Mouse (Mus musculus): ENCODE data around the gene Slc25a27. TPM values are rescaled to one million over a fixed set of nuclear protein-coding genes. Genes with fewer than 3 reads are reported as not detected.

Slc25a27 gene
- total RNA-seq (2022), result 1 to 10 TPM; 4.7 to 5.8 (median 5.1) TPM

DNA sequence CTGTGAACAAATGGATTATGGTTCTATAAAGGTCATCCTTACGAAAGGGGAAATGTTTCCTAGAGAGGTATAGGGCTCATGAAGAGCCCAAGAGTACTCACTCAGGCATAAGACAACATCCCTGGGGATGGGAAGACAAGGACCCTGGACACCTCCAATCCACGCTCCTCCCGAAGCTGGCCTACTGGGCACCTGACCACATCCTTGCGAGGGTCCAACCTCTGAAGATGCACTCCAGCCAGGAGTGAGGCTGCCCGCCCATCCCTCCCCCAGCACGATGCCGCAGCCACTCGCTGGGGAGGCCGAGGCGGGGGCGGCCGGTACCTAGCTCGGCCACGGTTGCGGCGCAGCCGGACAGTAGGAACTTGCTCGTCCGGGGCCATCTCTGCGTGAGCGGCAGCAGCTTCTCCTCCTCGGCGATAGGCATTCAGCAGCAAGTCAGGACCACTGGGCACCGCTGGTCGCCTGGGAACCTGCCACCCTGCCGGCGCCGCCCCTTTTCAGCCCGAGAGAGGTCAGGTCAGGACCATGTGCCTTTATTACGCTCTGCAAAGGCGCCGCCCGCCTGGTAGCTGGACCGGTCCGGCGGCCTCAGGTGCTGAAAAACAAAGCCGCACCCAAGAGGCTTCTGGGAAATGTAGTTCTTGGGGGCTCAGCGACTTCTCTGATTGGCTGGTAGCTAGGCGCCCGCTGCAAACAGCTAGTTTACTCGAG is at the start of gene Slc25a27:
Slc25a27 (minus strand) TSS at position 639 of the 714 bp plus-strand sequence.
- peak; percentile 81 to 88 for DNase-seq (ENCODE audit: low spot score in 2 of 2)

DNA sequence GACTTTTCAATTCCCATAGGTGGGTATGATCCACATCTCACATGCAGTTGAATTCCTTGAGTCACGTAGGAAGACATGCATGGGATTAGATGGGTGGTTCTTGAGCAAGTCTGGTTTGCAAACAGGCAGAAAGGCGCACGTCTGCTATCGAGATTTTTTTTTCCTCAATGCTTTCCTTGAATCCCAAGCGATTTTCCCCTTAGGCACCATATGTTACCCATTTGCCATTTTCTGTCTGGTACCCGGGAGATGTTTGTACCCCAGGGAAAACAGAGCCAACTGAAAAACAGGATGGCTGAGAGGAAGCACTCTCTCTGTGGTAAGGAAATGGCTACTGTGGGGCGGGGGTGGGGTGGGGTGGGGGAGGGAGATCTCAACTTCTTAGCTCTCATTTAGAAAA is 49.6 kb upstream of the Slc25a27 start:
- DNase-seq (ENCODE audit: low spot score in 2 of 2), result no peak

- DNase-seq (ENCODE audit: low spot score in 2 of 2), result no peak
These were observed 47.2 kb upstream of the Slc25a27 start for GRCm38 (mm10) chr17:43714191-43714590.

GRCm38 (mm10) chr17:43711557-43712352 is 44.7 kb upstream of the Slc25a27 start:
- no peak for DNase-seq (ENCODE audit: low spot score in 2 of 2)

DNA sequence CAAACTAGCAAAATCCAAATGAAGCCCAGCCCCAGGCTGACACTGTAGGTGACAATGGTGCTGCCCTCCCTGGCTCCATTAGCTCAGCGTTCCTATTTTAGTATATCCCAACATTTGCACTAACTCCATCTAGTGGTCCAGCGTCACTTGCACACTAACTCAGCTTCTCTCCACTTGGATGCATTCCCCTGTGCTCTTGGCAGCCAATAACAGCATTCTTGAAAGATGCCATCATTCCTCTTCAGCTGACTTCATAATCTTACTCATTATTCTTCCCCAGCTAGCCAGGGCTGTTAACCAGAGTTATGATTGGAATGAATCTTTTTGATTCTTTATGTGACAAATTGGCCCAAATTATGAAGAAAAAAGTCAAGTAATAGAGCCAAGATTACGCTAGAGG is 40.2 kb upstream of the Slc25a27 start:
- peak; percentile 27 to 41 for DNase-seq (ENCODE audit: low spot score in 2 of 2)

- DNase-seq (ENCODE audit: low spot score in 2 of 2), result no peak
These were observed 39.7 kb upstream of the Slc25a27 start for GRCm38 (mm10) chr17:43706749-43707148.

DNA sequence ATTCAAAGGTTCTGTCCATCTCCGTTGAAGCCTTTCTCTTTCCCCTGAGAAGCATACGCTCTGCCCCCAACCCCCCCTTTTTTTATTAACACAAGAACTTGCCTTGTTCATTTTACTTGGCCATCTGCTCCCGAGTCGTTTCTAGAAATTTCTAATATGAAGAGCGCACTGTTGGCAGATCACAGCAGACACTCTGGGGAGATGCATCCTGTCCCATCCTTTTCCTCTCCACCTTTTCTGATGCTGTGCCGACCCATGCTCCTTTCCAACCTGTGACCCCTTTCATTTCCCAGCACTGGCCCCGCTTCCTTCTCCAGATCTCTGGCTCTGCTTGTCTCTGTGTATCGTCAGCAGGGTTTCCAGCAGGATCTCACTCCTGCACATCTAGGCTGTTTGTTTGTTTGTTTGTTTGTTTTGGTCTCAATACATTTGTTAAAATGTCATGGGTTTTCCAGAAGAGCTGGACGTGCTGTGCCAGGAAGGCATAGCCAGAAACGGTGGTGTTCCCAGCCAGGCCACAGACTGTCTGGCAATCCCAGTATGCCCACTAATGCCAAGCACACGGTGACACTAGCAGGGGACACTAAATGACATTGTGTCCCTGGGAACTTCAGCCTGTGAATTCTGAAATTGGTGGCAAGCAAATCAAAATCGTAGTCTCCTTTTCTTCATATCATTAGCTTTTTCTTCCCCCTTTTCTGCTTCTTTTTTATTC is 37.4 kb upstream of the Slc25a27 start:
- no peak for DNase-seq (ENCODE audit: low spot score in 2 of 2)

DNA sequence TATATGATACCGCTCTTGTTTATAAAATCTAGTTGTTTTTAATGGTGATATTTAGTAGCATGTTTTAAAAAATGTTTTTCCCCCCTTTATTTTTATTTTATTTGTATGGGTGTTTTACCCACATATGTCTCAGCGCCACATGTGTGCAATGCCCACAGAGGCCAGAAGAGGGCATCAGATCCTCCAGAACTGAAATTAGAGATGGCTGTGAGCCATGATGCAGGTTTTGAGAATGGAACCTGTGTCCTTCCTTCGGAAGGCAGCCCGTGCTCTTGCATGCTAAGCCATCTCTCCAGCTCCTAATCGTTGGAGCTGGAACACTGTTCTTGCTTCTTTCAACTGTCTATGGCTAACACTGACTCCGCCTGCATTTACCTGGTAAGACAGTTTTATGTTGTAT is 34.0 kb upstream of the Slc25a27 start:
- DNase-seq (ENCODE audit: low spot score in 2 of 2), result peak; percentile 21 to 36

DNA sequence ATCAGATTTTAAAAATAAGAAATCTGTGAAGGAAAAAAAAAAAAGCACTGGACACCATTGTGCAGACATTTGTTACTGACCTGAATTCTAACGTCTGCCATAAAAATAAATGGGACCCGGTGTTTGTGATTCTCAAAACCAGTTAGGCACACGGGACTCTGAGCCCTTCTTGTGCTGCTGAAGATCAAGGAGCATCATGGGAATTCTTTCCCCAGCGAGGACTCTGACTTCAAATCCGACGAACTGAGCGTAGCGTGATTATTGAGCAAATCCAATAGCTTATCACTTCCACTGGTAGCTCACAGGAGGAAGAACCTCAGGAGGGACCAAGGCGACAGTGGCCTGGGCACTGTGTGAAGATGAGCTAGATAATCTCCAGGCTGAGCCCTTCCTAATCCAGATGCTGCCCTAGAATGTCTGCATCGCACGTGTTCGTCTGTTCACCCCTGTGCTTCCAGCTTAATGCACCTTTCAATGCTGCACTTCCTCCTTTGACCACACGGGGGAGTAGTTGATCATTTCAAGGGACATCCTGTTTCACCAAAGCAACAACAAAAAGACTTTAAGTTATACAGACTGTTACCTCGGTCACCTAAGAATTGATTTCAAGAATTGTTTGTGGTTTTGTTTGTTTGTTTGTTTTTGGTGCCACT is 32.1 kb upstream of the Slc25a27 start:
- DNase-seq (ENCODE audit: low spot score in 2 of 2), result peak; percentile 36 to 49

- no peak for DNase-seq (ENCODE audit: low spot score in 2 of 2)
These were observed 22.6 kb upstream of the Slc25a27 start for GRCm38 (mm10) chr17:43689591-43689990.

DNA sequence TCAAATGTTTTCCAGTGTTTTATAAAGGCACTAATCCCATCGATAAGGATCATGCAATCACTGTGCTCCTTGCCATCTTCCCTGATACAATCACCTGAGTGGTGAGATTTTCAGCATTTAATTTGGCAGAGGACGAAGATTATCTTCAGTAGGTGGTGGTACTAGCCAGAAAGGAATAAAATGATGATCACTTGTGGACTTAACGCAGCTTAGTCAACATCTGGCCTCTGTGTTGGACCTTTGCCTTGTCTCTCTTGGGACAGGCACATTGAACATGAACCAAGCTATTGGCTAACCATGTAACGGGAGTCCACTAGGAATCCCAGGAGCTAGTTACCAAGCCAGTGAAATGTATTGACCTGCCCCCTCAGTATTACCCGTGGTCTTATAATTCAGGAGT is 17.6 kb upstream of the Slc25a27 start:
- no peak for DNase-seq (ENCODE audit: low spot score in 2 of 2)

- DNase-seq (ENCODE audit: low spot score in 2 of 2), result no peak
These were observed 17.1 kb upstream of the Slc25a27 start for GRCm38 (mm10) chr17:43684086-43684485.

- no peak for DNase-seq (ENCODE audit: low spot score in 2 of 2)
These were observed 10.3 kb upstream of the Slc25a27 start for GRCm38 (mm10) chr17:43677317-43677716.

DNA sequence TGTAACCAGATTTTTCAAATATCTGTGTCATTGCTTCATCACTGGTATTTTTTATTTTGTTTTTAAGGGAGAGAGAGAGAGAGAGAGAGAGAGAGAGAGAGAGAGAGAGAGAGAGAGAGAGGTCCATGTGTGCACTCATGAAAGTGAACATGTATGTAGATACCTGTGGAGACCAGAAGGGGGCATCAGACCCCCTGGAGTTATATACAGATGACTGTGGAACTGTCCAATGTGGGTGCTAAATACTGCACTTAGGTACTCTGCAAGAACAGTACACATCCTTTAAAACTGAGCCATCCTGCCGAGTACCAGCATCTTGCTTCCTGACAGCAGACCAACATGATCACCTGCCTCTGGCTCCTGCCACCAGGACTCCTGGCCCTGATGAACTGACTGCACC is 9.2 kb upstream of the Slc25a27 start:
- DNase-seq (ENCODE audit: low spot score in 2 of 2), result no peak

- no peak for DNase-seq (ENCODE audit: low spot score in 2 of 2)
These were observed 8.2 kb upstream of the Slc25a27 start for GRCm38 (mm10) chr17:43675228-43675627.

DNA sequence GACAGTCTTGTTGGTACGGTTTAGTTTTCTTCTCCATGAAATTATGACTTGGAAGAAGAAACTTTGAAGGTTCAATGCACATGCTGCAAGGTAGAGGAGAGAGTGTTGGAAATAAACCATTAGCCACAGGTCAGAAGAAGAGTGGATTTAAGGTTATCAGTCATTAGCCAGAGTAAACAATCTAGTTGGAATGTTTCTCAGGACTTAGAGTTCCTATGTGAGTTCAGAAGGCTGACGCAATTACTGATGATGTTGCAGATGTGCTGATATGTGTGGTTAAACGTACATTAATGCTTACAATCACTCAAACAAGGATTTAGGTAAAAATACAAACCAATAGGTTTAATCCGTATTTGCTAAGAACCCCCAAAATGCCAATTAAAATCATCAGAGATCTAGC is 4.9 kb upstream of the Slc25a27 start:
- no peak for DNase-seq (ENCODE audit: low spot score in 2 of 2)

GRCm38 (mm10) chr17:43669145-43669695 is 2.2 kb upstream of the Slc25a27 start:
- DNase-seq (ENCODE audit: low spot score in 2 of 2), result no peak

- no peak for DNase-seq (ENCODE audit: low spot score in 2 of 2)
These were observed 353 bp upstream of the Slc25a27 start, which contains the start of gene Cyp39a1 for GRCm38 (mm10) chr17:43667290-43667843. Cyp39a1 (plus strand) TSS chr17:43667425.

DNA sequence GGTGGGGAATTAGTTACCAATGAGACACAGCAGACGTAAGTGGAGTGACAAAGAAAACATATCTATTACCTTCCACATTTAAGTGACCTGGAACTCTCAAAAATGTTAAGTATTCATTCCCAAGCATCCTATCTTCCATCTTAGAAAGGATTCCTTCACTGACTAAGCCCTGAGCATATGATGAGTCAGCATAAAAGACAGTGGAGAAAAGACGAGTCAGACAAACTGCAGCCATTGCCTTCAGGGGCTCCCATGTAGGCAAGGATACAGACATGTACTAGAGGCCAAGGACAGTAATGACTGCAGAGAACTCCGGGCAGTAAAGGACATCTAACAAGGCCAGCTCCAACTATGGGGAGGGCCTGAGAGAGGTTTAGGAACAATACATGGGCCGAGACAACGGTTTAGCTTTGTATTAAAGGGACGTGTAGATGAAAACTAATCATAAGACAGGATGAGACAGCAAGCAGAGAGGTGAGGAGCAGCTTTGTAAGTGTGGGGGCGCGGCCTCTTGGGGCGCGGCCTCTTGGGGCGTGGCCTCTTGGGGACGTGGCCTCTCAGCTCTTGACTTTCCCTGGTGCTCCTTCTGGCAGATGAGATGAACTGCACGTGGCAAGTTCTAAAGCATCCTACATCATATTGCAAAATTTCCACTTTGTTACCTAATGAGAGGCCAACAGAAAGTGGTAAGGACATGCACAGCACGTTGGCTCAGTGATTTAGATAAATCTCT is 15.5 kb downstream of the Slc25a27 start:
- no peak for DNase-seq (ENCODE audit: low spot score in 2 of 2)
